Mouse (Mus musculus) megakaryocyte, embryonic 14.5 days (primary cell): ENCODE measurements around the gene Akr7a5.

ENCODE experiments used
- FLI1 ChIP-seq: IDR thresholded peaks from 2 replicates; pipeline ENCODE4 v1.6.1; 2012; ENCODE audit warnings: low read length, inconsistent platforms, mixed read lengths
- GATA1 ChIP-seq: IDR thresholded peaks from 3 replicates; pipeline ENCODE4 v1.6.1; 2012; ENCODE audit warnings: mixed read lengths, low read length, inconsistent platforms, borderline replicate concordance

DNA sequence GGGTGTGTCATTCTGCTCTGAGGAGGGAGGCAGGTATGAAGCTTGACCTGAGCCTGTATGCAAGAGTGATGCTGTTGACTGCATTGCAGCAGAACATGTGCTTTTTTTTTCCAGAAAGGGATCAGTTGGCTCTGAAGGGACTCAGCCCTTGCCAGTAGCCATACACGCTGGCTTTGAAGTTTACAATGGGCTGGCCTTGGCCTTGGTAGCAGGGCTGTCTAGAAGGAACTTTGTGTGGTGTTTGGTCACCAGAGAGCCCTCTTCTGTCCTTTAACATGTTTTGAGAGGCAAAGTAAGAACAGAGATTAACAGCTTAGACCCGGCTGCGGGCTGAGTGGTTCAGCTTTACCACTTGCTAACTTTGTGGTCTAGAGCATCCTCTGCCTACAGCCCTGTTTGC lies 56.8 kb downstream of the Akr7a5 start:
- TF ChIP-seq GATA1 (no peak), FLI1 (no peak)
